Mouse (Mus musculus) intestine, postnatal 0 days (tissue): Measurements from ENCODE around the gene Itga2b. TPM values are rescaled to one million over a fixed set of nuclear protein-coding genes. Genes with fewer than 3 reads are reported as not detected.

Source experiments
- ATAC-seq: fragments of 200-750 bp; cut with Nextera tagmentation; 2 replicates; pipeline ENCODE4 v1.8.0; 2017; ENCODE audit warnings: mild to moderate bottlenecking, moderate TSS enrichment, moderate library complexity
- H3K27ac ChIP-seq: fragments of 300-500 bp; sonication (generic); 2 replicates; pipeline ENCODE4 v1.5.1; 2014; ENCODE audit warnings: mild to moderate bottlenecking, low read depth, low read length, moderate library complexity
- H3K27me3 ChIP-seq: fragments of 300-500 bp; sonication (generic); replicated peaks from 2 replicates; pipeline ENCODE4 v1.6.1; 2014; ENCODE audit warnings: low read length, mixed read lengths; ENCODE audit not compliant: control insufficient read depth, insufficient read depth
- H3K36me3 ChIP-seq: fragments of 300-500 bp; sonication (generic); 2 replicates; pipeline ENCODE4 v1.6.1; 2014; ENCODE audit warnings: mild to moderate bottlenecking, moderate library complexity; ENCODE audit not compliant: control insufficient read depth, insufficient read depth
- H3K4me1 ChIP-seq: fragments of 300-500 bp; sonication (generic); replicated peaks from 2 replicates; pipeline ENCODE4 v1.6.1; 2014; ENCODE audit warnings: antibody characterized with exemption, low read length, mixed read lengths; ENCODE audit not compliant: control insufficient read depth, insufficient read depth
- H3K4me2 ChIP-seq: fragments of 300-500 bp; sonication (generic); replicated peaks from 2 replicates; pipeline ENCODE4 v1.6.1; 2014; ENCODE audit warnings: low read depth, mild to moderate bottlenecking, moderate library complexity
- H3K4me3 ChIP-seq: fragments of 300-500 bp; sonication (generic); 2 replicates; pipeline ENCODE4 v1.5.1; 2014; ENCODE audit warnings: low read depth, low read length
- H3K9ac ChIP-seq: fragments of 300-500 bp; sonication (generic); 2 replicates; pipeline ENCODE4 v1.6.1; 2014; ENCODE audit warnings: mild to moderate bottlenecking, low read depth, low read length
- H3K9me3 ChIP-seq: fragments of 300-500 bp; sonication (generic); 2 replicates; pipeline ENCODE4 v1.6.1; 2016; ENCODE audit warnings: mixed run types; ENCODE audit not compliant: control insufficient read depth
- CTCF ChIP-seq: sonication (generic); IDR thresholded peaks from 2 replicates; pipeline ENCODE4 v1.5.1; 2016; ENCODE audit warnings: low read depth, mild to moderate bottlenecking, control low read depth, antibody characterized with exemption, moderate library complexity
- WGBS: fragments of 180-500 bp; shearing (Covaris S2); extraction: QIAGEN DNeasy Blood & Tissue Kit; methylation state at CpG from one replicate; pipeline ENCODE4 v1.1.7; 2014; 5-methylcytosine and 5-hydroxymethylcytosine counted together
- polyA plus RNA-seq: library from polyadenylated mRNA; unstranded; fragments of >200 nt; fragmentation: Nextera tagmentation; extraction: Ambion mirVana; gene quantifications from 2 replicates; pipeline ENCODE4 v1.2.1, GENCODE M21; 2015

Itga2b gene
- polyA plus RNA-seq, 1 experiment from 2014 or later = 2.5 TPM

DNA sequence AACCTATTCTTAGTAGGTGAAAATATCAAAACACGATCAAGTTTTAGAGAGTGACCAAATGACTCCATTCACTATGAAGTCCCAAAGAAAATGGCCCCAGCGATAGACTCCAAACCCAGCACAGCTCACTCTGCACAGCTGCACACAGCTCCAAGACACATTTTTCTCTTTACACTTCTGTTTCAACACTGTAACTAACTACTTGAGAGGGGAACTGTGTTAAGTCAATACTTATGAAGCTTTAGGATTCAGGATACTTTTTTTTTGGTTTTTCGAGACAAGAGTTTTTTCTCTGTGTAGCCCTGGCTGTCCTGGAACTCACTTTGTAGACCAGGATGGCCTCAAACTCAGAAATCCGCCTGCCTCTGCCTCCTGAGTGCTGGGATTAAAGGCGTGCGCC lies 25.2 kb upstream of the Itga2b start:
- TF ChIP-seq CTCF = no peak
- peaks cover 43% of the 10 kb centered on the region for H3K36me3 ChIP-seq
- no peaks in the 10 kb centered on the region for H3K4me1 ChIP-seq
- 96% methylated on average over 6 of the region's 6 CpGs for WGBS
- H3K27me3 ChIP-seq = no peaks in the 10 kb centered on the region
- no peak overlapping the region for H3K4me3 ChIP-seq
- H3K4me2 ChIP-seq = no peak overlapping the region
- H3K9me3 ChIP-seq = no peaks in the 10 kb centered on the region
- H3K9ac ChIP-seq = no peak overlapping the region
- no peak for ATAC-seq
- H3K27ac ChIP-seq = no peak overlapping the region

GRCm38 (mm10) chr11:102494063-102494650 lies 24.2 kb upstream of the Itga2b start:
- H3K4me2 ChIP-seq = no peak overlapping the region
- no peak for TF ChIP-seq CTCF
- no peak overlapping the region for H3K27ac ChIP-seq
- H3K9ac ChIP-seq = no peak overlapping the region
- no peaks in the 10 kb centered on the region for H3K27me3 ChIP-seq
- no peak for ATAC-seq
- WGBS = 79% methylated on average over 7 of the region's 7 CpGs
- H3K9me3 ChIP-seq = no peaks in the 10 kb centered on the region
- H3K4me3 ChIP-seq = no peak overlapping the region
- no peaks in the 10 kb centered on the region for H3K4me1 ChIP-seq
- peaks cover 34% of the 10 kb centered on the region for H3K36me3 ChIP-seq

DNA sequence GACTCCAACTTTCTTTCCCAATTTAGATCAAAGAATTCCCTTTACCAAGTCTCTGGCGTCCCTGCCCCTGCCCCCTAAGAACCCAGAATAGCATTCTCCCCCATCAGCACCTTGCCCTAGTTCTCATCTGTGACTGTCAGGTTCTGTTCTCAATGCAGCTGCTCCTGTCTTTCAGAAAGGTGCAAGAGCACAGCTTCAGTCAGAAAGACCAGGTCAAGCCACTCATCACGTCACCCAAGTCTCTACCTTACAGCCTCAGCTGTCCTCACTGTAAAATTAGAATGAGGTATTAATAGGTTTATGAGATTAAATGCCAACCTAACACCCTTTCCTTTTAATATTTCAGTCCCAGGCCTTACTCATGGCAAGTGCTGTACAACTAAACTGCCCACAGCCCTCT lies 23.3 kb upstream of the Itga2b start:
- Histone ChIP-seq H3K27me3 (no peaks in the 10 kb centered on the region), H3K9me3 (no peaks in the 10 kb centered on the region), H3K27ac (no peak overlapping the region), H3K4me2 (no peak overlapping the region), H3K4me3 (no peak overlapping the region), H3K9ac (no peak overlapping the region), H3K36me3 (peaks cover 25% of the 10 kb centered on the region), H3K4me1 (no peaks in the 10 kb centered on the region)
- no peak for TF ChIP-seq CTCF
- WGBS = 84% methylated on average over 2 of the region's 2 CpGs
- no peak for ATAC-seq

GRCm38 (mm10) chr11:102487901-102488300 lies 18.0 kb upstream of the Itga2b start:
- Histone ChIP-seq H3K27me3 (no peaks in the 10 kb centered on the region), H3K27ac (no peak overlapping the region), H3K4me1 (no peaks in the 10 kb centered on the region), H3K36me3 (peaks cover 26% of the 10 kb centered on the region), H3K4me3 (no peak overlapping the region), H3K9ac (no peak overlapping the region), H3K9me3 (no peaks in the 10 kb centered on the region), H3K4me2 (no peak overlapping the region)
- no peak for TF ChIP-seq CTCF
- 48% methylated on average over 2 of the region's 2 CpGs for WGBS
- no peak for ATAC-seq

DNA sequence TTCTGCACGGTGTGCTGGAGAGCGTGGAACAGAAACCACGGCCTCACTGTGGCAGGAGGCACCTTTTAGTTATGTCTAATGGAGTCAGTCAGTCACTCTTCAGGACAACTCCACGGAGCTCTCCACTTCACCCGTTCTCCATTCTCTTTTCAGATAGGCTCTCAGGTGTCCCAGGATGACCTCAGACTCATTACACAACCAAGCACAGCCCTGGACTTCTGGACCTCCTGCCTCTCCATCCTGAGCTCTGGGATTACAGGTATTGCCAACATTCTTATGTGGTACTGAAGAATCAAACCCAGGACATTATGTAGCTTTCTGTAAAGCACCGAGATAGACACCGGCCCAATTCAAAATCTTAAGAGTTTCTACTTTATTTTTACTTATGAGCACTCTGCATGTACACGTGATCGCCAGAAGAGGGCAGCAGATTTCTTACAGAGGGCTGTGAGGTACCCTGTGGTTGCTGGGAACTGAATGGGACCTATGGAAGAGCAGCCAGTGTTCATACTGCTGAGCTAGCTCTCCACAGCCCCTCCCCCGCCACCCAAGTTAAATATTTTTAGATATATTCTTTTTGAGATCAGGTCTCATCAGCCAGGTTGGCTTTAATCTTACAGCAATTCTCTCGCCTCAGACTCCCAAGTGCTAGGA lies 16.9 kb upstream of the Itga2b start:
- Histone ChIP-seq H3K27me3 (no peaks in the 10 kb centered on the region), H3K9me3 (no peaks in the 10 kb centered on the region), H3K4me1 (no peaks in the 10 kb centered on the region), H3K4me2 (no peak overlapping the region), H3K36me3 (peaks cover 29% of the 10 kb centered on the region), H3K9ac (no peak overlapping the region), H3K4me3 (no peak overlapping the region), H3K27ac (no peak overlapping the region)
- ATAC-seq = 0 out of 2 replicates have a peak, but pooled peaks have one; percentile 54
- TF ChIP-seq CTCF = peak; percentile 82
- 66% methylated on average over 11 of the region's 11 CpGs for WGBS

DNA sequence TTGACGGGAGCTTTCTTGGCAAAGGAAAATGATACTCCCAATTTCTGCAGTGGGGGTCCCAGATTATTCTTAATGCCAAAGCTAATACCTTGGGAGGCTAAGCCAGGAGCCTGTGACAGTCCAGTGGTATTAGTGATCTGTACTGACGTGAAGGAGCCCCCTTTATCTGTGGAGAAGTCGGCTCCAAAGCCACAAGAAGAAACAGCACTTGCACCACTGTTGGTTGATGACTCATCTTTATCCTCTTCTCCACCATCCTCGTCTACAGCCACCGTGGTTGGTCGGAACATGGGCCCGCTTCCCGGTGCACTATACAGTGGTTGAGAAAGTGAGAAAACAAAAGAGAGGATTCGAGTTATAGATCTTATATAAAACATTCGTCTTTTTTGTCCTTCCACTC lies 11.9 kb upstream of the Itga2b start:
- WGBS = 91% methylated on average over 10 of the region's 10 CpGs

More for the DNA sequence above, 11.9 kb upstream of the Itga2b start:
- Histone ChIP-seq H3K9ac (no peak overlapping the region), H3K4me3 (no peak overlapping the region), H3K4me2 (no peak overlapping the region), H3K36me3 (peaks cover 69% of the 10 kb centered on the region), H3K27ac (no peak overlapping the region), H3K9me3 (no peaks in the 10 kb centered on the region), H3K4me1 (no peaks in the 10 kb centered on the region), H3K27me3 (no peaks in the 10 kb centered on the region)
- TF ChIP-seq CTCF = no peak
- ATAC-seq = no peak
